Mouse (Mus musculus): ENCODE measurements around the gene Etv3. TPM values are rescaled to one million over a fixed set of nuclear protein-coding genes. Genes with fewer than 3 reads are reported as not detected.
"Not testable (repeated sequence)": the region's sequence is repeated elsewhere in the genome, so short reads cannot be mapped to it uniquely, and the experiment has no call there.

Gene Etv3
- total and polyA plus RNA-seq, 3 experiments = 7.4 to 10.4 TPM; not detected in 1

DNA sequence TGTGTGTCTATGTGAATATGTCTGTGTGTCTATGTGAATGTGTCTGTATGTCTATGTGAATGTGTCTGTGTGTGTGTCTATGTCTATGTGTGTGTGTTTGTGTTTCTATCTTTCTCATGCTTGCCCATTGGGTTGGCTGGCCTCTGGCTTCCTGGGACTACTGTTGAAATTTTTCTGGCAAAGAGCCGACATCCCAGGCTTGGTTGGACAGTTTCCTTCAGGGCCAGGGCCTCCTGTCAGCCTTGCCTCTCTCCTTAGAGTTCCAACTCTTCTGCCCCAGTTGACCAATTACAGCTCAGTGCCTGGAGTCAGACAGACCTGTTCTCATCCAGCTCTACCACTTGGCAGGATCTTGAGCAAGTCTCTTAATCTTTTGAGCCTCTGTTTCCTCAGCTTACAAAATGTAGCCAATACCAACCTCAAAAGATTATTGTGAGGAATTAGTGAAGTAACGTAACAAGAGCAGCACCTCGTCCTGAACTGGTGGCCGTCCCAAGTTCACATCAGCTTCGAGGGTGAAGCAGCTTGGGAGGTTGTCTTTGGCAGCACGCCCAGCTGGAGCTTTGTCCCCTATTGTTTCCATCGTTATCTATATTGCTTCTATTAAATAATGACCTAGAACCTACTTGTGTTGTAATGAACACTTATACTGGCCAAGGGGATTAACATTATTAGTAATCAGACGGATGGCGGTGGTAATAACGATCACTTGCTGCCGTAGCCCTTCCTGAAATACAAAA, 28.2 kb downstream of the Etv3 start:
- Histone ChIP-seq H3K36me3 (ENCODE audit: control insufficient read depth in 1 of 2, insufficient read depth in 2 of 2, low read length in 2 of 2) (no peaks in the 10 kb centered on the region), H3K79me2 (ENCODE audit: control insufficient read depth, insufficient read depth, low read length, poor library complexity) (no peaks in the 10 kb centered on the region), H3K27ac (ENCODE audit: control insufficient read depth, low read depth, low read length) (no peak overlapping the region), H3K4me1 (ENCODE audit: control insufficient read depth in 1 of 2, insufficient read depth in 2 of 2, low read length in 2 of 2) (0 out of 4 replicates have a peak, but pooled peaks cover 0 to 7% of the 10 kb centered on the region in 2 experiments), H3K27me3 (ENCODE audit: control insufficient read depth in 1 of 2, insufficient read depth in 2 of 2, low read length in 2 of 2) (no peaks in the 10 kb centered on the region; a peak in 2 of 4 replicates), H3K4me3 (ENCODE audit: control insufficient read depth in 1 of 2, insufficient read depth in 1 of 2, low read depth in 2 of 2, low read length in 2 of 2) (no peak overlapping the region), H3K9ac (ENCODE audit: control insufficient read depth, low read depth, low read length, poor library complexity, severe bottlenecking) (no peak overlapping the region), H3K9me3 (replicated peaks; ENCODE audit: insufficient read depth, low read length) (no peaks in the 10 kb centered on the region)
- DNase-seq (ENCODE audit: low read depth, low spot score) = no peak
- TF ChIP-seq KAT2A (conservative IDR thresholded peaks at IDR 0.05; ENCODE audit: low read depth, low read length) (no peak), ZC3H11A (IDR thresholded peaks at IDR 0.05; ENCODE audit: low read depth, low read length) (no peak), CTCF (IDR thresholded peaks at IDR 0.05 in 2 of 3, conservative IDR thresholded peaks at IDR 0.05 in 1 of 3; ENCODE audit: control insufficient read depth in 1 of 3, insufficient read depth in 1 of 3, low read depth in 2 of 3, low read length in 3 of 3, poor library complexity in 1 of 3, severe bottlenecking in 1 of 3) (no peak), MAX (IDR thresholded peaks at IDR 0.05; ENCODE audit: low read length) (no peak), SIN3A (IDR thresholded peaks at IDR 0.05; ENCODE audit: low read length) (no peak), TAL1 (IDR thresholded peaks at IDR 0.05; ENCODE audit: low read length) (no peak), TBP (IDR thresholded peaks at IDR 0.05; ENCODE audit: low read depth, low read length) (no peak), MAZ (IDR thresholded peaks at IDR 0.05; ENCODE audit: low read depth, low read length) (no peak), TCF12 (IDR thresholded peaks at IDR 0.05; ENCODE audit: low read depth, low read length) (no peak), POLR2AphosphoS5 (IDR thresholded peaks at IDR 0.05; ENCODE audit: borderline replicate concordance, low read depth, low read length) (no peak)

DNA sequence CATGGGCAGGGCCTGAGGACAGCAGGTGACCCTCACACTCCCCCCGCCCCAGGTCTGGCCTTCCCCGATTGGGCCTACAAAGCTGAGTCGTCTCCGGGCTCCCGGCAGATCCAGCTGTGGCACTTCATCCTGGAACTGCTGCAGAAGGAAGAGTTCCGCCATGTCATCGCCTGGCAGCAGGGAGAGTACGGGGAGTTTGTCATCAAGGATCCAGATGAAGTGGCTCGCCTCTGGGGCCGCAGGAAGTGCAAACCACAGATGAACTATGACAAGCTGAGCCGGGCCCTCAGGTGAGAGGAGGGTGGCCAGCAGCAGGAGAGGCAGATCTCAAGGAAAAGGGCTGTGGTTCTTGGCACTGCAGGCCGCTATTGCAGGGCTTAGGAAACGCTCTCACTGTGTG, 29.7 kb downstream of the Etv3 start:
- H3K9me3 ChIP-seq (replicated peaks; ENCODE audit: insufficient read depth, low read length); H3K4me1 ChIP-seq (ENCODE audit: control insufficient read depth in 1 of 2, insufficient read depth in 2 of 2, low read length in 2 of 2); DNase-seq (ENCODE audit: low read depth, low spot score); H3K27ac ChIP-seq (ENCODE audit: control insufficient read depth, low read depth, low read length); H3K4me3 ChIP-seq (ENCODE audit: control insufficient read depth in 1 of 2, insufficient read depth in 1 of 2, low read depth in 2 of 2, low read length in 2 of 2); H3K9ac ChIP-seq (ENCODE audit: control insufficient read depth, low read depth, low read length, poor library complexity, severe bottlenecking); H3K79me2 ChIP-seq (ENCODE audit: control insufficient read depth, insufficient read depth, low read length, poor library complexity); H3K27me3 ChIP-seq (ENCODE audit: control insufficient read depth in 1 of 2, insufficient read depth in 2 of 2, low read length in 2 of 2); H3K36me3 ChIP-seq (ENCODE audit: control insufficient read depth in 1 of 2, insufficient read depth in 2 of 2, low read length in 2 of 2): not testable (repeated sequence)

DNA sequence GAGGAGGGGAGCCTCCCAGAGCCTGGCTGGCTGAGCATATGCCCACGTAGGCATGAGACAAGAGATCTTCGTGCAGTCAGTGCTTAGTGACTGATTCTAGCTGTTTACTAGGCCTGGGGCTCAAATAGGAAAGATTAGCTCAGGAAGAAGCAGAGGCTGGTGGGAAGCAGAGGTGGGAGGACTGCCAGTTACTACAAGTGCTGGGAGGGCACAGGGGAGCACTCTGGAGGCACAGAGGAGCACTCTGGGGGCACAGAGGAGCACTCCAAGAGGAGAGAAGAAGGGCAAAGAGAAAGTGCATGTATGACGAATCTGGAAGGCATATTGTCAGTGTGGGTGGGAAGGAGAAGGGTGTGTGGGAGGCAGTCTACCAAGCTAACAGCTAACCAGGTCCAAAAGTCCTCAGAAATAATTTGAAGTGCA, 30.9 kb downstream of the Etv3 start:
- Histone ChIP-seq H3K9me3 (replicated peaks; ENCODE audit: insufficient read depth, low read length) (no peaks in the 10 kb centered on the region), H3K79me2 (ENCODE audit: control insufficient read depth, insufficient read depth, low read length, poor library complexity) (no peaks in the 10 kb centered on the region), H3K4me3 (ENCODE audit: control insufficient read depth in 1 of 2, insufficient read depth in 1 of 2, low read depth in 2 of 2, low read length in 2 of 2) (no peak overlapping the region), H3K36me3 (ENCODE audit: control insufficient read depth in 1 of 2, insufficient read depth in 2 of 2, low read length in 2 of 2) (no peaks in the 10 kb centered on the region), H3K9ac (ENCODE audit: control insufficient read depth, low read depth, low read length, poor library complexity, severe bottlenecking) (no peak overlapping the region), H3K27ac (ENCODE audit: control insufficient read depth, low read depth, low read length) (no peak overlapping the region), H3K4me1 (ENCODE audit: control insufficient read depth in 1 of 2, insufficient read depth in 2 of 2, low read length in 2 of 2) (0 out of 4 replicates have a peak, but pooled peaks cover 0 to 7% of the 10 kb centered on the region in 2 experiments), H3K27me3 (ENCODE audit: control insufficient read depth in 1 of 2, insufficient read depth in 2 of 2, low read length in 2 of 2) (no peaks in the 10 kb centered on the region; a peak in 2 of 4 replicates)
- TF ChIP-seq TAL1 (IDR thresholded peaks at IDR 0.05; ENCODE audit: low read length) = no peak
- TF ChIP-seq CHD2 (IDR thresholded peaks at IDR 0.05; ENCODE audit: low read length) = no peak
- no peak for TF ChIP-seq GATA1 (IDR thresholded peaks at IDR 0.05; ENCODE audit: low read depth, low read length)
- no peak for TF ChIP-seq RCOR1 (IDR thresholded peaks at IDR 0.05; ENCODE audit: low read depth, low read length)
- no peak for TF ChIP-seq UBTF (IDR thresholded peaks at IDR 0.05; ENCODE audit: borderline replicate concordance, insufficient read depth, low read depth, low read length)
- no peak for TF ChIP-seq EP300 (IDR thresholded peaks at IDR 0.05; ENCODE audit: low read depth in 1 of 2, low read length in 2 of 2)
- no peak for TF ChIP-seq E2F4 (IDR thresholded peaks at IDR 0.05; ENCODE audit: borderline replicate concordance, low read depth, low read length)
- TF ChIP-seq SMC3 (IDR thresholded peaks at IDR 0.05; ENCODE audit: low read depth, low read length) = no peak
- TF ChIP-seq MAX (IDR thresholded peaks at IDR 0.05; ENCODE audit: low read length) = no peak
- no peak for TF ChIP-seq CHD1 (IDR thresholded peaks at IDR 0.05; ENCODE audit: low read depth, low read length)
- no peak for TF ChIP-seq KAT2A (conservative IDR thresholded peaks at IDR 0.05; ENCODE audit: low read depth, low read length)
- TF ChIP-seq ETS1 (IDR thresholded peaks at IDR 0.05; ENCODE audit: low read depth, low read length) = no peak
- TF ChIP-seq POLR2AphosphoS5 (IDR thresholded peaks at IDR 0.05; ENCODE audit: borderline replicate concordance, low read depth, low read length) = no peak
- TF ChIP-seq NELFE (IDR thresholded peaks at IDR 0.05; ENCODE audit: low read depth, low read length) = no peak
- TF ChIP-seq MYB (IDR thresholded peaks at IDR 0.05; ENCODE audit: low read depth, low read length) = no peak
- no peak for TF ChIP-seq POLR2A (IDR thresholded peaks at IDR 0.05; ENCODE audit: control insufficient read depth in 1 of 2, insufficient read depth in 1 of 2, low read depth in 1 of 2, low read length in 2 of 2, poor library complexity in 1 of 2)
- no peak for TF ChIP-seq SIN3A (IDR thresholded peaks at IDR 0.05; ENCODE audit: low read length)
- TF ChIP-seq MEF2A (IDR thresholded peaks at IDR 0.05; ENCODE audit: extremely low read depth, insufficient replicate concordance, low read depth, low read length, poor library complexity, severe bottlenecking) = no peak
- no peak for TF ChIP-seq BHLHE40 (IDR thresholded peaks at IDR 0.05; ENCODE audit: borderline replicate concordance, low read depth, low read length)
- TF ChIP-seq NRF1 (IDR thresholded peaks at IDR 0.05; ENCODE audit: insufficient read depth, low read depth, low read length, poor library complexity, severe bottlenecking) = no peak
- DNase-seq (ENCODE audit: low read depth, low spot score) = no peak
